Mouse (Mus musculus): ENCODE measurements around the gene Wdr31. TPM values are rescaled to one million over a fixed set of nuclear protein-coding genes. Genes with fewer than 3 reads are reported as not detected.

Gene Wdr31
- polyA plus RNA-seq, 1 experiment = 0.62 TPM

GRCm38 (mm10) chr4:62454995-62455394, 15.7 kb downstream of the Wdr31 start:
- Histone ChIP-seq H3K4me1 (ENCODE audit: control insufficient read depth, insufficient read depth, insufficient read length, low read length) (no peaks in the 10 kb centered on the region), H3K36me3 (ENCODE audit: control insufficient read depth, insufficient read depth, low read length) (no peaks in the 10 kb centered on the region; the same call in 1 of the 2 replicates), H3K4me3 (ENCODE audit: low read depth, low read length) (no peak overlapping the region), H3K27me3 (ENCODE audit: control insufficient read depth, insufficient read depth, low read length) (no peaks in the 10 kb centered on the region), H3K27ac (ENCODE audit: insufficient read depth, low read depth, low read length) (no peak overlapping the region)
- 34% methylated on average over 5 of the region's 5 CpGs for WGBS
- TF ChIP-seq POLR2A (IDR thresholded peaks at IDR 0.05; ENCODE audit: low read depth, low read length) (no peak), CTCF (IDR thresholded peaks at IDR 0.05; ENCODE audit: extremely low read depth, insufficient read length, insufficient replicate concordance, low read depth, low read length) (peak; percentile 54; the same call in 1 of the 2 replicates)

- H3K36me3 ChIP-seq (ENCODE audit: control insufficient read depth, insufficient read depth, low read length) = no peaks in the 10 kb centered on the region
- WGBS = 61% methylated on average over 4 of the region's 4 CpGs
- H3K27ac ChIP-seq (ENCODE audit: insufficient read depth, low read depth, low read length) = no peak overlapping the region
- no peaks in the 10 kb centered on the region for H3K27me3 ChIP-seq (ENCODE audit: control insufficient read depth, insufficient read depth, low read length)
- no peak for TF ChIP-seq POLR2A (IDR thresholded peaks at IDR 0.05; ENCODE audit: low read depth, low read length)
- TF ChIP-seq CTCF (IDR thresholded peaks at IDR 0.05; ENCODE audit: extremely low read depth, insufficient read length, insufficient replicate concordance, low read depth, low read length) = no peak
- H3K4me3 ChIP-seq (ENCODE audit: low read depth, low read length) = no peak overlapping the region
- no peaks in the 10 kb centered on the region; the same call in 1 of the 2 replicates for H3K4me1 ChIP-seq (ENCODE audit: control insufficient read depth, insufficient read depth, insufficient read length, low read length)
These were observed 29.7 kb downstream of the Wdr31 start for GRCm38 (mm10) chr4:62440986-62441385.

DNA sequence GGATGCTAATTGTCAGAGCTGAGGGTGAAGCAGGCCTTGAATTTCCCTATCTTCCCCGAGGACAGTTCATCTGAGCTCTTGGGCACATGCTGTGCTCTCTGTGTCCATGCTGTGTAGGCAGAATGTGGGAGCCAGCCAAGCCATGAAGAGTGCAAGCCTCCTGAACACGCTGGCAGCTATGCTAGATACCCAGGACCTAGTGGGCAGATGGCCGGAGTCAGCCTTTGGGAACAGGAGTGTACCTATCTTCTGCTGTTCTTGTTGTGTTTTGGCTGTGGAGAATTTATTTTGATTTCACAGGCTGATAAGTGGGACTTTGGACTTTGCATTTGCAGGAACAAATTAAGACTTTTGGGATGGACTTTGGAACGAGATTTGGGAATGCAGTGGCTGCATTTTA, 30.2 kb downstream of the Wdr31 start:
- no peak overlapping the region for H3K4me3 ChIP-seq (ENCODE audit: low read depth, low read length)
- TF ChIP-seq POLR2A (IDR thresholded peaks at IDR 0.05; ENCODE audit: low read depth, low read length) (no peak), CTCF (IDR thresholded peaks at IDR 0.05; ENCODE audit: extremely low read depth, insufficient read length, insufficient replicate concordance, low read depth, low read length) (no peak)
- no peak overlapping the region for H3K27ac ChIP-seq (ENCODE audit: insufficient read depth, low read depth, low read length)
- H3K36me3 ChIP-seq (ENCODE audit: control insufficient read depth, insufficient read depth, low read length) = no peaks in the 10 kb centered on the region
- H3K27me3 ChIP-seq (ENCODE audit: control insufficient read depth, insufficient read depth, low read length) = no peaks in the 10 kb centered on the region
- no peaks in the 10 kb centered on the region; the same call in 1 of the 2 replicates for H3K4me1 ChIP-seq (ENCODE audit: control insufficient read depth, insufficient read depth, insufficient read length, low read length)
- WGBS = 72% methylated on average over 4 of the region's 4 CpGs

- no peaks in the 10 kb centered on the region for H3K36me3 ChIP-seq (ENCODE audit: control insufficient read depth, insufficient read depth, low read length)
- TF ChIP-seq CTCF (IDR thresholded peaks at IDR 0.05; ENCODE audit: extremely low read depth, insufficient read length, insufficient replicate concordance, low read depth, low read length) (no peak), POLR2A (IDR thresholded peaks at IDR 0.05; ENCODE audit: low read depth, low read length) (no peak)
- no peak overlapping the region for H3K27ac ChIP-seq (ENCODE audit: insufficient read depth, low read depth, low read length)
- H3K27me3 ChIP-seq (ENCODE audit: control insufficient read depth, insufficient read depth, low read length) = no peaks in the 10 kb centered on the region
- no peak overlapping the region for H3K4me3 ChIP-seq (ENCODE audit: low read depth, low read length)
- H3K4me1 ChIP-seq (ENCODE audit: control insufficient read depth, insufficient read depth, insufficient read length, low read length) = peaks cover 2% of the 10 kb centered on the region; the same call in 1 of the 2 replicates
- WGBS = 63% methylated on average over 4 of the region's 4 CpGs
These were observed 30.9 kb downstream of the Wdr31 start for GRCm38 (mm10) chr4:62439793-62440192.

- Histone ChIP-seq H3K27me3 (ENCODE audit: control insufficient read depth, insufficient read depth, low read length) (no peaks in the 10 kb centered on the region), H3K27ac (ENCODE audit: insufficient read depth, low read depth, low read length) (no peak overlapping the region), H3K36me3 (ENCODE audit: control insufficient read depth, insufficient read depth, low read length) (no peaks in the 10 kb centered on the region), H3K4me1 (ENCODE audit: control insufficient read depth, insufficient read depth, insufficient read length, low read length) (peaks cover 7% of the 10 kb centered on the region; the same call in 1 of the 2 replicates), H3K4me3 (ENCODE audit: low read depth, low read length) (no peak overlapping the region)
- WGBS = 54% methylated on average over 7 of the region's 7 CpGs
- TF ChIP-seq CTCF (IDR thresholded peaks at IDR 0.05; ENCODE audit: extremely low read depth, insufficient read length, insufficient replicate concordance, low read depth, low read length) (no peak), POLR2A (IDR thresholded peaks at IDR 0.05; ENCODE audit: low read depth, low read length) (no peak)
These were observed 32.8 kb downstream of the Wdr31 start for GRCm38 (mm10) chr4:62437871-62438270.

DNA sequence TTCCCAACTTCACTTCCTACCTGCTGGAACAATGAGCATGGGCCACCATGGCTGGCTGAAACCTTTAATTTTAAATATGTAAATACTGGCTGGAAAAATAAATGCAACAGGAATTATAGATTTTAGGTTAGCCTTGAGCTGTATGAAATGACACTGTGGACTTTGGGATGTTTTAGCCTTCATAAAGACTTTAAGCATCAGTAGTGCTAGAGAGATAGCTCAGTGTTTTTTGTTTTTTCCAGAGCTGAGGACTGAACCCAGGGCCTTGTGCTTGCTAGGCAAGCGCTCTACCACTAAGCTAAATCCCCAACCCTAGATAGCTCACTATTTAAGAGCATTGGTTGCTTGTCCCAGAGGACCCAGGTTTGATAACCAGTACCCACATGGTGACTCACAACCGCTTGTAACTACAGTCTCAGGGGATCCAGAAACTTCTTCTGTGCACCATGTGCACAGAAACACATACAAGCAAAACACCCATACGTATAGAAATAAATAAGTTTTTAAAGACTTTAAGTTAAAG, 33.4 kb downstream of the Wdr31 start:
- H3K27me3 ChIP-seq (ENCODE audit: control insufficient read depth, insufficient read depth, low read length) = no peaks in the 10 kb centered on the region
- whole genome bisulfite sequencing = 93% methylated on average over 3 of the region's 3 CpGs
- no peak overlapping the region for H3K4me3 ChIP-seq (ENCODE audit: low read depth, low read length)
- peaks cover 7% of the 10 kb centered on the region; the same call in 1 of the 2 replicates for H3K4me1 ChIP-seq (ENCODE audit: control insufficient read depth, insufficient read depth, insufficient read length, low read length)
- TF ChIP-seq CTCF (IDR thresholded peaks at IDR 0.05; ENCODE audit: extremely low read depth, insufficient read length, insufficient replicate concordance, low read depth, low read length) = no peak
- no peak for TF ChIP-seq POLR2A (IDR thresholded peaks at IDR 0.05; ENCODE audit: low read depth, low read length)
- no peaks in the 10 kb centered on the region for H3K36me3 ChIP-seq (ENCODE audit: control insufficient read depth, insufficient read depth, low read length)
- H3K27ac ChIP-seq (ENCODE audit: insufficient read depth, low read depth, low read length) = no peak overlapping the region

DNA sequence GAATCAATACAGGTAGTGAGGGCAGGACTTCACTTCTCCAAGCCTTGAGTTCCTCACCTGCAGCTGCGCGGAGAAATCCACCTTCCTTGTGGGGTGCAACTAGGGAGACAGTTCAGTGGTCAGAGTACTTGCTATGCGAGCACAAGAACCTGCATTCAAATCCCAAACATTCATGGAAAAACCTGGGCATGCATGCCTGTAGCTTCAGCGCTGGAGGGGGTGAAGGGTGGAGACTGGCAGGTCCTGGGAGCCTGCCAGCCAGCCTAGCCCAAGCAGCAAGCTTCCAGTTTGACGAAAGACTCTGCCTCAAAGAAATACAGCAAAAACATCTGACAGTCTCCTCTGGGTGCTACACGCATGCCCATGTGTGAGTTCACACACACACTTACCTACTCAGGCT, 35.6 kb downstream of the Wdr31 start, which contains the start of gene Rnf183:
Gene Rnf183 (minus strand): TSS at position 172 of the 400 bp plus-strand sequence.
- Histone ChIP-seq H3K27ac (ENCODE audit: insufficient read depth, low read depth, low read length) (no peak within 1 kb of the TSS), H3K36me3 (ENCODE audit: control insufficient read depth, insufficient read depth, low read length) (no peaks in the 10 kb centered on the region), H3K27me3 (ENCODE audit: control insufficient read depth, insufficient read depth, low read length) (no peaks in the 10 kb centered on the region), H3K4me1 (ENCODE audit: control insufficient read depth, insufficient read depth, insufficient read length, low read length) (peaks cover 7% of the 10 kb centered on the region; the same call in 1 of the 2 replicates), H3K4me3 (ENCODE audit: low read depth, low read length) (no peak within 1 kb of the TSS)
- TF ChIP-seq POLR2A (IDR thresholded peaks at IDR 0.05; ENCODE audit: low read depth, low read length) (no peak), CTCF (IDR thresholded peaks at IDR 0.05; ENCODE audit: extremely low read depth, insufficient read length, insufficient replicate concordance, low read depth, low read length) (no peak)
- WGBS = 76% methylated on average over 6 of the region's 6 CpGs

All from small intestine, adult 2 months (tissue).